Mouse (Mus musculus) stomach, embryonic 16.5 days (tissue): ENCODE results near the gene Elp6. TPM values are rescaled to one million over a fixed set of nuclear protein-coding genes. Genes with fewer than 3 reads are reported as not detected.

Experiments
- ATAC-seq: fragments of 200-750 bp; cut with Nextera tagmentation; 2 replicates; pipeline ENCODE4 v1.8.0; 2017; ENCODE audit warnings: moderate number of reproducible peaks, moderate TSS enrichment; ENCODE audit not compliant: insufficient read depth, low FRiP score
- H3K27ac ChIP-seq: fragments of 300-500 bp; sonication (generic); 2 replicates; pipeline ENCODE4 v1.5.1; 2014; ENCODE audit warnings: low read length
- H3K27me3 ChIP-seq: fragments of 300-500 bp; sonication (generic); 2 replicates; pipeline ENCODE4 v1.6.1; 2014; ENCODE audit warnings: low read length, control low read depth, mixed read lengths; ENCODE audit not compliant: control insufficient read depth, insufficient read depth
- H3K36me3 ChIP-seq: fragments of 300-500 bp; sonication (generic); 2 replicates; pipeline ENCODE4 v1.6.1; 2014; ENCODE audit warnings: low read length; ENCODE audit not compliant: control insufficient read depth, insufficient read depth
- H3K4me1 ChIP-seq: fragments of 300-500 bp; sonication (generic); 2 replicates; pipeline ENCODE4 v1.6.1; 2014; ENCODE audit warnings: low read length, control low read depth, mixed read lengths; ENCODE audit not compliant: control insufficient read depth, insufficient read depth
- H3K4me2 ChIP-seq: fragments of 300-500 bp; sonication (generic); 2 replicates; pipeline ENCODE4 v1.6.1; 2014; ENCODE audit warnings: low read depth, low read length, mixed read lengths
- H3K4me3 ChIP-seq: fragments of 300-500 bp; sonication (generic); replicated peaks from 2 replicates; pipeline ENCODE4 v1.5.1; 2014; ENCODE audit warnings: mild to moderate bottlenecking, low read length
- H3K9ac ChIP-seq: fragments of 300-500 bp; sonication (generic); 2 replicates; pipeline ENCODE4 v1.6.1; 2014; ENCODE audit warnings: low read length
- H3K9me3 ChIP-seq: fragments of 300-500 bp; sonication (generic); replicated peaks from 2 replicates; pipeline ENCODE4 v1.6.1; 2016; ENCODE audit warnings: low read length, control low read depth; ENCODE audit not compliant: control insufficient read depth
- WGBS: fragments of 180-500 bp; shearing (Covaris S2); extraction: QIAGEN DNeasy Blood & Tissue Kit; methylation state at CpG from one replicate; pipeline ENCODE4 v1.1.7; 2014; 5-methylcytosine and 5-hydroxymethylcytosine counted together
- polyA plus RNA-seq: library from polyadenylated mRNA; unstranded; fragments of >200 nt; fragmentation: Nextera tagmentation; extraction: Ambion mirVana; gene quantifications from 2 replicates; pipeline ENCODE4 v1.2.1, GENCODE M21; 2015

Gene Elp6
- polyA plus RNA-seq, 1 experiment from 2014 or later, result 18.4 TPM

DNA sequence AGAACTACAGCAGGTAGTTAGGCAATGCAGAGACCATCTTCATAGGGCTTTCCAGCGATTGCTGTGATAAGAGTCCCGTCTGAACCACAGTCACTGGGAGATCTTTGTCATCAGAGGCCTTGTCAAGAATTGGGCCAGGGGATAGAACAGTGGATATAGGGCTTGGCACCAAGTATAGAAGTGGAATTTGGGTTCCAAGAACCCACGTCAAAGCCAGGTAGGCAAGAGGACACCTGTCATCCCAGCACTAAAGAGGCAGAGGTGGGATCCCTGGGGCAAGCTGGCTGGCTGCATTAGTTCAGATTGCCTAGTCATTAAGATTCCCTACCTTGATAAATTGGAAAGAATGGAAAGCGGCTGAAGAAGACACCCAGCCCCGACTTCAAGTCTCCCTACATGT is 1.4 kb downstream of the Elp6 start:
- WGBS, result 90% methylated on average over 5 of the region's 5 CpGs
- no peak overlapping the region for H3K27ac ChIP-seq
- 0 out of 2 replicates have a peak, but pooled peaks cover 2% of the 10 kb centered on the region for H3K36me3 ChIP-seq
- H3K9me3 ChIP-seq, result 0 out of 2 replicates have a peak, but pooled peaks cover 5% of the 10 kb centered on the region
- no peak overlapping the region for H3K4me3 ChIP-seq
- H3K27me3 ChIP-seq, result no peaks in the 10 kb centered on the region
- peak overlapping the region; percentile 71; the same call in 1 of the 2 replicates for H3K4me2 ChIP-seq
- peaks cover 9% of the 10 kb centered on the region; the same call in 1 of the 2 replicates for H3K4me1 ChIP-seq
- no peak for ATAC-seq
- H3K9ac ChIP-seq, result no peak overlapping the region

DNA sequence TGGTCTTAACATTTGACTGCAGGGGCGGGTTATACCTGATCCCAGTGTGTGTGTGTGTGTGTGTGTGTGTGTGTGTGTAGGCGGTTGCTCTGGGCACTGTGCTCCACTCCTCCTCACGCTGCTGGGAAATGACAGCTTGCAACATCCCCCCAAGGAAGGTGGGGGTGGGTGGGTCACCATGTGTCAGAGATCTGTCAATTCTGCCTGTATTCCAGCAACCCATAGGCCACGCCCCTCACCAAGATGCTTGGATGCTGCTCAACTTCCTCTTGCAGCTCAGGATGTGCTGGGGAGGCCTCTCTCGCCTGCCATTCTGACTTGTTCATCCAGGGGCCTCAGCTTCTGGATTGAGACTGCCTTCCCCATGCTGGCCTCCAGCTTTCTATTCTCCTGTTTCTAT is 9.7 kb downstream of the Elp6 start:
- H3K9me3 ChIP-seq, result no peaks in the 10 kb centered on the region
- no peak overlapping the region for H3K4me2 ChIP-seq
- no peak overlapping the region for H3K4me3 ChIP-seq
- H3K27me3 ChIP-seq, result no peaks in the 10 kb centered on the region
- H3K27ac ChIP-seq, result no peak overlapping the region
- WGBS, result 79% methylated on average over 5 of the region's 5 CpGs
- 0 out of 2 replicates have a peak, but pooled peaks cover 10% of the 10 kb centered on the region for H3K36me3 ChIP-seq
- ATAC-seq, result no peak
- no peak overlapping the region for H3K9ac ChIP-seq
- H3K4me1 ChIP-seq, result no peaks in the 10 kb centered on the region

DNA sequence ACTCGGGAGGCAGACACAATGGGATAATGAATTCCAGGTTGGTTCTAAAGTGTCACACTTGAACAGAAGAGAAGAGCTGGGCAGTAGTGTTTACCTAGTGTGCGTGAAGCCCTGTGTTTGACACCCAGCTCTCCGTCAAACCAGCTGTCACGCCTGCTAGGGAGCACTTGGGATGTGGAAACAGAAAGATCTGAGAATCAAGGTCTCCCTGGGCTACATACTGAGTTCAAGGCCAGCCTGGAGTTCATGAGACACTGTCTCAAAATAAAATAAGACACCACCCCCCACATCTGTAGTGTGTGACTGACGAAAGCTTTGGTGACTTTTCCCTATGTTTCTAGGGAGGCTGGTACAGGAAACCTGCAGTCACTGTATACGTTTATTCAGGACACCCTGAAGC is 10.4 kb downstream of the Elp6 start:
- Histone ChIP-seq H3K4me2 (no peak overlapping the region), H3K27me3 (no peaks in the 10 kb centered on the region), H3K9ac (no peak overlapping the region), H3K27ac (no peak overlapping the region), H3K36me3 (0 out of 2 replicates have a peak, but pooled peaks cover 10% of the 10 kb centered on the region), H3K9me3 (no peaks in the 10 kb centered on the region), H3K4me1 (no peaks in the 10 kb centered on the region), H3K4me3 (no peak overlapping the region)
- no peak for ATAC-seq
- 88% methylated on average over 6 of the region's 6 CpGs for whole genome bisulfite sequencing

DNA sequence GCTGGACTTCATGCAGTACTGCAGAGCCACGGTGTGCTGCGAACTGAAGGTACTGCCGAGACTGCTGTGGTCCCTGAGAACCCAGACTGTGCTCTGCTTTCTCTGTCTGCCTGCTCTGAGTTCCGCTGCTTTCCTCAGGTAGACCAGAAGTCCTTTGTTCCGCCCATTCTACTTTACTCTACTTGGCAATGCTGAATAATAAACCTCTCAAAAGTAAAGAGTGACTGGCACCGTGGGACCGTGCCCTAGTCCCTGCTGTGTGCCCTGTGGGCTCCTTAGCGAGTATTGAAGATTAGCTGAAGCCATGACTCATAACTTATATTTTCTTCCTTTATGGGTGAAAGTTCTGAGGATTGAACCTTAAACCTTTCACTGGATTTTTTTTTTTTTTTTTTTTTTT is 10.9 kb downstream of the Elp6 start:
- Histone ChIP-seq H3K9ac (no peak overlapping the region), H3K4me3 (no peak overlapping the region), H3K36me3 (0 out of 2 replicates have a peak, but pooled peaks cover 10% of the 10 kb centered on the region), H3K27ac (no peak overlapping the region), H3K27me3 (no peaks in the 10 kb centered on the region), H3K4me1 (no peaks in the 10 kb centered on the region), H3K9me3 (no peaks in the 10 kb centered on the region), H3K4me2 (no peak overlapping the region)
- no peak for ATAC-seq
- 88% methylated on average over 8 of the region's 8 CpGs for WGBS

DNA sequence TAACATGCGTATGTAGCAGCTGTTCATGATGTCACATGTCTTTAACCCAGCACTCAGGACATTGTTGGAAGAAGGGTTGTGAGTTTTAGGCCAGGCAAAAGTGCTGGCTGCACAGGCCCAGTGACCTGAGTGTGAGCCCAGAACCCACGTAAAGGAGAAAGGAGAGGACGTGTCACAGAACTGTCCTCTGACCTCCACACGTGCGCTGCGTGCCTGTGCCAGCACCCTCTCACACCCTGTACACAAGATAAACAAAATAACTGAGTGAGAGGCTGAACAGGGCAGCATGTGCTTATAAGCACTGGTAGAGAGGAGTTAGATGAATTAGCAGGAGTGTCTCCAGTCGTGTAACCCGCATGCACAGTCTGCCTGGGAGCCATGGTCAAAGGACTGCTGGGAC is 11.5 kb downstream of the Elp6 start:
- no peaks in the 10 kb centered on the region for H3K4me1 ChIP-seq
- H3K36me3 ChIP-seq, result peaks cover 12% of the 10 kb centered on the region
- no peak for ATAC-seq
- no peak overlapping the region for H3K4me3 ChIP-seq
- H3K4me2 ChIP-seq, result no peak overlapping the region
- H3K9ac ChIP-seq, result no peak overlapping the region
- H3K9me3 ChIP-seq, result no peaks in the 10 kb centered on the region
- H3K27me3 ChIP-seq, result no peaks in the 10 kb centered on the region
- 90% methylated on average over 8 of the region's 8 CpGs for WGBS
- H3K27ac ChIP-seq, result no peak overlapping the region

DNA sequence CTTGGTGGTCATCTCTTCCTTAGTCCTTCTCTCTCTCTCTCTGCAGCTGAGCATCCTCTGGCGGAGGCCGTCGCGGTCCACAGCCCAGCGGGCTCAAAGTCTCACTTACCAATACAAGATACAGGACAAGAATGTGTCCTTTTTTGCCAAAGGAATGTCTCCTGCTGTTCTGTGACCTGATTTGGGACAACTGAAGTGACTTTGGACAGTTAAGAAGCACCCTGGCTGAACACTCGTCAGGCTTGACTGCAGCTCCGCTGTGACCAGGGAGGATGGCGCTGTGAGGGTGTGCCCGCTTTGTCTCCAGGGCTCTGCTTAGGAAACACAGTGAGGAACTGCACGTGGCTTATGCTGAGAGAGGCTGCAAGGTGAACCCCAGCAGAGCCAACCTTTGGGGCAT is 15.8 kb downstream of the Elp6 start:
- Histone ChIP-seq H3K27me3 (no peaks in the 10 kb centered on the region), H3K4me3 (no peak overlapping the region), H3K9ac (no peak overlapping the region), H3K9me3 (no peaks in the 10 kb centered on the region), H3K36me3 (peaks cover 6% of the 10 kb centered on the region), H3K4me1 (no peaks in the 10 kb centered on the region), H3K4me2 (no peak overlapping the region), H3K27ac (no peak overlapping the region)
- no peak for ATAC-seq
- 95% methylated on average over 10 of the region's 10 CpGs for WGBS

DNA sequence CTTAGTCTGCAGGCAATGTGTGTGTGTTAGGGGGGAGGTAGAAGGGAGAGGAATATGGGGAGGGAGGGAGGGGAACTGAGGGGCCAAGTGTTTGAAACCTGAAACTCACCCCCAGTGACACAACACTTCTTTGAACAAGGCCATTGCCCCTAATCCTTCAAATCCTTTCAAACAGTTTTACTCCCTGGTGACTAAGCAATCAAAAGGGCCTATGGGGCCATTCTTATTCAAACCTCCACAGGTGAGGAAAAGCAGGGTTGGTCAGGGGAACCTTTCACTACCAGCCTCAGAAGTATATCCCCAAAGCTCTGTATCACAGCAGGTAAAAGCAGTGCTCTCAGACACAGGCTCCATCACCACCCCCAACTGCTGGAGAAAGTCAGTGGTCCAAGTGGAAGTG is 18.0 kb downstream of the Elp6 start:
- Histone ChIP-seq H3K36me3 (peaks cover 6% of the 10 kb centered on the region), H3K9ac (no peak overlapping the region), H3K4me2 (no peak overlapping the region), H3K4me3 (no peak overlapping the region), H3K9me3 (no peaks in the 10 kb centered on the region), H3K4me1 (no peaks in the 10 kb centered on the region), H3K27me3 (no peaks in the 10 kb centered on the region), H3K27ac (no peak overlapping the region)
- no peak for ATAC-seq

DNA sequence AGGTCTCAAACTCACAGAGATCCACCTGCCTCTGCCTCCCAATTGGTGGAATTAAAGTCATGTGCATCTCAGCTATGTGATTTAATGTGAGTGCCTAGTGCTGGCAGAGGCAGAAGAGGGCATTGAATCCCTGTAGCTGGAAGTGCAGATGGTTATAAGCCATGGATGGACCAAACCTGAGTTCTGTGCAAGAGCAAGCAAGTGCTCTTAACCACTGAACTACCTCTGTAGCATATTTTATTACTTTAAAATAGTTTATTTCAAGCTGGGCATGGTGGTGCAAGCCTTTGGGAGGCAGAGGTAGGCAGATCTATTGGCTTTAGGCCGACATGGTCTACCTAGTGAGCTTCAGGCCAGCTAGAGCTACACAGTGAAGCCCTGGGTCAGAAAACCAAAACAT is 19.2 kb downstream of the Elp6 start:
- no peaks in the 10 kb centered on the region for H3K4me1 ChIP-seq
- H3K4me3 ChIP-seq, result no peak overlapping the region
- H3K27me3 ChIP-seq, result no peaks in the 10 kb centered on the region
- 76% methylated on average over 1 of the region's 1 CpGs for WGBS
- no peak overlapping the region for H3K27ac ChIP-seq
- H3K9me3 ChIP-seq, result no peaks in the 10 kb centered on the region
- H3K9ac ChIP-seq, result no peak overlapping the region
- H3K36me3 ChIP-seq, result peaks cover 6% of the 10 kb centered on the region
- no peak for ATAC-seq
- no peak overlapping the region for H3K4me2 ChIP-seq

DNA sequence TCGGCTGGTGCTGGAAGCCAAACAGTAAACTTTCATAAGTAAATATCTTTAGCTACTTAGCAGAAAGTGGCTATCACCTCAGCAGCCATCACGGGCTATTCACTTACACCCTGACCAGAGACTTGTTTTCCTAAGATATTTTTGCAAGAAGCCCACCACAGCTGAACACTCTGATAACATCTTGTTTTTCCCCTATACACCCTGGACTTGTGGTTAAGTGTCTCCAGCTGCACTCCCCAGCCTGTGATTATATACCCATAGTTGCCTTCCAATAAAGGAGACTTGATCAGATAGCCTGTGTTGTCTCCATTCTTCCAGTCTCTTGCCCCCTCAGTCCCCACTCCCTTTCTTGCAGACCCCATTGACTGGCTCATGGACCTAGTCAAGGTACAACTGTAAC is 23.2 kb downstream of the Elp6 start:
- no peak for ATAC-seq
- Histone ChIP-seq H3K9ac (no peak overlapping the region), H3K27ac (no peak overlapping the region), H3K9me3 (no peaks in the 10 kb centered on the region), H3K36me3 (no peaks in the 10 kb centered on the region), H3K4me1 (no peaks in the 10 kb centered on the region), H3K27me3 (no peaks in the 10 kb centered on the region), H3K4me3 (no peak overlapping the region), H3K4me2 (no peak overlapping the region)
- 60% methylated on average over 2 of the region's 2 CpGs for WGBS
